Mouse (Mus musculus): Measurements from ENCODE around the gene Ptprn. TPM values are rescaled to one million over a fixed set of nuclear protein-coding genes. Genes with fewer than 3 reads are reported as not detected.

The Ptprn gene
- total and polyA plus RNA-seq, 3 experiments: not detected

DNA sequence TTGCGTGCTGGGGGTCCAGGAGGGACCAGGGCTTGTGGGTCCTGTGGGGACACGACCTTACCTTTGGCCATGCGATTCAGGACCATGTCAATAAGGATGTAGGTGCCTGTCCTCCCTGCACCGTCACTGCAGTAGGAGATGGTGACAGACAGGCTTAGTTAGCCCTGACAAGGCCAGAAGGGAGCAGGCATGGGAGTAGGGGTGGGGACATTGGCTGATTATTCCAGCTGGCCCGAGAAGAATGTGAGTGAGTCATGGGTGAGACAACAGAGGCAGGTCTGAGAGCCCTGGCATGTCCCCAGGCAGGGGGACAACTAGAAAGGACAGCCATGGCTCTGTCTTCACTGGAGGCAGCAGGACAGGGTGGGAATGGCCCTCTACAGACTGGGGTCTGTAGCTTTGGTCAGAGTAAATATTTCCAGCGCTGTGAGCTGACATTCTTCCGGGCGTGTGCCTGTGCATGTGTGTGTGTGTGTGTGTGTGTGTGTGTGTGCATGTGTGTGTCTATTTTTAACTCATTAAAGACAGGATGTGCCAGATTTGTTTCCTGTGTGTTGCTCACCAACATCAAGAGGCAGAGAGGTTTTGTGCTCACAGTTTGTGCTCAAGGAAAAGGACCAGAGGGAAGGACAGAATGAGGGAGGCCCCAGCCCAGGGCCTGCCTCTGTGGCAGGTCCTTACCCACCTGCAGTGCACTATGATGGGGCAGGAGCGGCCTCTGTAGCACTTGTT lies 16.1 kb downstream of the Ptprn start:
- in situ Hi-C loops (cut with MboI; ENCODE audit: low pct_ligation_motif_present, low pct_unique_long_range_greater_than_20kb, low sequenced_read_pairs) (no loop called here), dilution Hi-C loops (cut with MboI; ENCODE audit: extremely low pct_ligation_motif_present, extremely low pct_unique_long_range_greater_than_20kb, low sequenced_read_pairs) (no loop called here)
- H3K9me3 ChIP-seq (replicated peaks; ENCODE audit: low read length): no peaks in the 10 kb centered on the region
- no peak for DNase-seq (ENCODE audit: extremely low read depth)
- TF ChIP-seq NELFE (IDR thresholded peaks at IDR 0.05; ENCODE audit: low read depth, low read length) (no peak), RAD21 (IDR thresholded peaks at IDR 0.05; ENCODE audit: low read depth, low read length) (no peak), ZMIZ1 (IDR thresholded peaks at IDR 0.05; ENCODE audit: low read depth, low read length) (no peak), ZNF384 (IDR thresholded peaks at IDR 0.05; ENCODE audit: low read depth, low read length) (no peak), ZC3H11A (IDR thresholded peaks at IDR 0.05; ENCODE audit: low read depth, low read length) (no peak), MAFK (IDR thresholded peaks at IDR 0.05; ENCODE audit: insufficient replicate concordance, low read length) (no peak), MYC (IDR thresholded peaks at IDR 0.05; ENCODE audit: low read depth, low read length) (no peak), JUND (conservative IDR thresholded peaks at IDR 0.05; ENCODE audit: low read depth, low read length) (no peak), RCOR1 (conservative IDR thresholded peaks at IDR 0.05; ENCODE audit: low read depth, low read length) (no peak), ELF1 (IDR thresholded peaks at IDR 0.05; ENCODE audit: low read depth, low read length) (no peak)
- no peak overlapping the region for H3K4me2 ChIP-seq (ENCODE audit: insufficient read depth, low read depth, poor library complexity, severe bottlenecking)
- H3K79me2 ChIP-seq (replicated peaks; ENCODE audit: control insufficient read depth, extremely low read depth, insufficient read depth, poor library complexity, severe bottlenecking): no peaks in the 10 kb centered on the region
- H3K27ac ChIP-seq (ENCODE audit: insufficient read depth, low read depth): no peak overlapping the region
- H3K27me3 ChIP-seq (replicated peaks): peaks cover 6% of the 10 kb centered on the region
- H3K36me3 ChIP-seq (replicated peaks in 1 of 2; ENCODE audit: control insufficient read depth in 1 of 2, insufficient read depth in 1 of 2, low read length in 1 of 2): peaks cover 16 to 43% of the 10 kb centered on the region in 2 experiments
- H3K9ac ChIP-seq (ENCODE audit: insufficient read depth, low read depth): no peak overlapping the region
- H3K4me3 ChIP-seq (replicated peaks in 1 of 3; ENCODE audit: low read depth in 2 of 3, low read length in 2 of 3, poor library complexity in 1 of 3): no peak overlapping the region
- peaks cover 6 to 26% of the 10 kb centered on the region in 2 experiments for H3K4me1 ChIP-seq (ENCODE audit: control insufficient read depth in 1 of 2, insufficient read depth in 2 of 2)

DNA sequence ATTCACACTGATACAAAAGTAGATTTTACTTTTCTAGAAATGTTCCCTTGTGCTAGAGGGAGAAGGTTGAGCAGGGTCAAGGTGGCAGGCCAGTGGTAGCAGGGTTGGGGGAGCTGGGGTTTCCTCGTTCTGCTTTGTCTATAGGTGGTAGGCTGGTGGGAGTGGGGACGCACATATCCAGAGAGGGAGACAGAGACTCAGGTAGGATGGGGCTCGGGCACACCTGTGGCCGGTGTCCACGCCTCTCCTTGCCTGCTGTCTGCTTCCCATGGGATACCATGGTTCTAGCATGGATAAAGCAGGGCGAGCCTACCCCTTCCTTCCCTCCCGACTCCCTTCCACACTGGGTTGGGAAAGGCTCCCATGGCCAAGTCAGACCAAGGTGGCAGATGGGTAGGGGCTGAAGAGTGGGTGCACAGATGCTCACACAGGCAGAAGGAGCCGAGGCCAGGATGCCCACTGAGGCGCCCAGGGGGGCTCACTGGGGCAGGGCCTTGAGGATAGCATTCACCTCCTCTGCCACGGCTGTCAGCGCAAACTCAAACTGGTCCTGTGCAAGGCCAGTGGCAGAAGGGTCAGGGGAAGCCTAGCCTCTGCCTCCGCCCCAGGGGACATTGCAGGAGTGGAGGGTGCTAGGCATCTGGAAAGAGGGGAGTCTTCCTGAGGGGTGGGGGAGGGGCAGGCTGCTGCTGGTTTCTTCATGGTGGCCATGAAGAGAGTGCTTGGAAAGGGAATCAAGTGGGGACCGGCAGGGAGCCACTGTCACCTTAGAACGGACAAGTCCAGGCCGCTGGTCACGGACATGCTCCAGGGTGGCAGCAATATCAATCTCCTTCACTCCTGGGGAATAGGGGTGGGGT lies 17.0 kb downstream of the Ptprn start:
- H3K4me3 ChIP-seq (replicated peaks in 1 of 3; ENCODE audit: low read depth in 2 of 3, low read length in 2 of 3, poor library complexity in 1 of 3): no peak overlapping the region
- in situ Hi-C loops (cut with MboI; ENCODE audit: low pct_ligation_motif_present, low pct_unique_long_range_greater_than_20kb, low sequenced_read_pairs): no loop called here
- H3K4me1 ChIP-seq (ENCODE audit: control insufficient read depth in 1 of 2, insufficient read depth in 2 of 2): peaks cover 6 to 26% of the 10 kb centered on the region in 2 experiments

More for the DNA sequence above, 17.0 kb downstream of the Ptprn start:
- no peak for TF ChIP-seq TBP (conservative IDR thresholded peaks at IDR 0.05; ENCODE audit: low read depth, low read length)
- no peak for TF ChIP-seq ZKSCAN1 (IDR thresholded peaks at IDR 0.05; ENCODE audit: borderline replicate concordance, low read depth, low read length)
- H3K9me3 ChIP-seq (replicated peaks; ENCODE audit: low read length): no peaks in the 10 kb centered on the region
- dilution Hi-C loops (cut with MboI; ENCODE audit: extremely low pct_ligation_motif_present, extremely low pct_unique_long_range_greater_than_20kb, low sequenced_read_pairs): no loop called here
- H3K27ac ChIP-seq (ENCODE audit: insufficient read depth, low read depth): no peak overlapping the region
- peaks cover 1% of the 10 kb centered on the region for H3K27me3 ChIP-seq (replicated peaks)
- no peak for DNase-seq (ENCODE audit: extremely low read depth)
- no peak overlapping the region for H3K9ac ChIP-seq (ENCODE audit: insufficient read depth, low read depth)
- no peak overlapping the region for H3K4me2 ChIP-seq (ENCODE audit: insufficient read depth, low read depth, poor library complexity, severe bottlenecking)
- no peaks in the 10 kb centered on the region for H3K79me2 ChIP-seq (replicated peaks; ENCODE audit: control insufficient read depth, extremely low read depth, insufficient read depth, poor library complexity, severe bottlenecking)
- H3K36me3 ChIP-seq (replicated peaks in 1 of 2; ENCODE audit: control insufficient read depth in 1 of 2, insufficient read depth in 1 of 2, low read length in 1 of 2): peaks cover 21 to 51% of the 10 kb centered on the region in 2 experiments
